Mouse (Mus musculus) hindbrain, postnatal 0 days (tissue): ENCODE data around the gene Prdm16. TPM values are rescaled to one million over a fixed set of nuclear protein-coding genes. Genes with fewer than 3 reads are reported as not detected.

Source experiments
- ATAC-seq: fragments of 200-750 bp; cut with Nextera tagmentation; 2 replicates; pipeline ENCODE4 v1.8.0; 2017; ENCODE audit warnings: mild to moderate bottlenecking, moderate TSS enrichment, moderate library complexity
- DNase-seq: peaks from one replicate; pipeline ENCODE4 v3.0.0-alpha.2; 2015; ENCODE audit warnings: low spot score
- H3K27ac ChIP-seq: fragments of 300-500 bp; sonication (generic); 2 replicates; pipeline ENCODE4 v1.5.1; 2014; ENCODE audit warnings: mild to moderate bottlenecking
- H3K27me3 ChIP-seq: fragments of 300-500 bp; sonication (generic); 2 replicates; pipeline ENCODE4 v1.6.1; 2014; ENCODE audit warnings: low read length, mixed read lengths; ENCODE audit not compliant: insufficient read depth
- H3K36me3 ChIP-seq: fragments of 300-500 bp; sonication (generic); 2 replicates; pipeline ENCODE4 v1.6.1; 2014; ENCODE audit warnings: low read length, mixed read lengths; ENCODE audit not compliant: insufficient read depth
- H3K4me1 ChIP-seq: fragments of 300-500 bp; sonication (generic); 2 replicates; pipeline ENCODE4 v1.6.1; 2014; ENCODE audit warnings: antibody characterized with exemption, low read length, mixed read lengths; ENCODE audit not compliant: insufficient read depth
- H3K4me2 ChIP-seq: fragments of 300-500 bp; sonication (generic); 2 replicates; pipeline ENCODE4 v1.6.1; 2014; ENCODE audit warnings: low read depth, mild to moderate bottlenecking, low read length, moderate library complexity, mixed read lengths
- H3K4me3 ChIP-seq: fragments of 300-500 bp; sonication (generic); 2 replicates; pipeline ENCODE4 v1.5.1; 2014; ENCODE audit warnings: low read length
- H3K9ac ChIP-seq: fragments of 300-500 bp; sonication (generic); replicated peaks from 2 replicates; pipeline ENCODE4 v1.6.1; 2014; ENCODE audit warnings: mild to moderate bottlenecking, low read length, moderate library complexity, mixed read lengths
- H3K9me3 ChIP-seq: fragments of 300-500 bp; sonication (generic); 2 replicates; pipeline ENCODE4 v1.6.1; 2016; ENCODE audit warnings: low read length, mixed read lengths
- CTCF ChIP-seq: IDR thresholded peaks from 2 replicates; pipeline ENCODE4 v1.5.1; 2016; ENCODE audit warnings: antibody characterized with exemption, control low read depth, low read depth
- WGBS: fragments of 180-500 bp; shearing (Covaris S2); extraction: QIAGEN DNeasy Blood & Tissue Kit; methylation state at CpG from one replicate; pipeline ENCODE4 v1.1.7; 2014; 5-methylcytosine and 5-hydroxymethylcytosine counted together
- polyA plus RNA-seq: library from polyadenylated mRNA; unstranded; fragments of >200 nt; fragmentation: Nextera tagmentation; extraction: Ambion mirVana; gene quantifications from 2 replicates; pipeline ENCODE4 v1.2.1, GENCODE M21; 2015
- total RNA-seq: library from RNA; depleted of rRNA; stranded (reverse); fragments of >200 nt; gene quantifications from 2 replicates; pipeline ENCODE4 v1.2.3, GENCODE M21; 2014

The Prdm16 gene
- total and polyA plus RNA-seq, 2 experiments from 2014 or later, result 5.3 to 10.5 TPM

GRCm38 (mm10) chr4:154627419-154628142, 9.1 kb downstream of the Prdm16 start:
- DNase-seq (no peak), ATAC-seq (no peak)
- 76% methylated on average over 5 of the region's 5 CpGs for whole genome bisulfite sequencing
- Histone ChIP-seq H3K27ac (no peak overlapping the region), H3K27me3 (peaks cover 24% of the 10 kb centered on the region), H3K4me2 (no peak overlapping the region), H3K4me1 (no peaks in the 10 kb centered on the region), H3K36me3 (no peaks in the 10 kb centered on the region), H3K9ac (no peak overlapping the region), H3K9me3 (no peaks in the 10 kb centered on the region), H3K4me3 (no peak overlapping the region)
- TF ChIP-seq CTCF, result no peak

- Histone ChIP-seq H3K27ac (no peak overlapping the region), H3K27me3 (peaks cover 15% of the 10 kb centered on the region; the same call in 1 of the 2 replicates), H3K9me3 (no peaks in the 10 kb centered on the region), H3K4me2 (no peak overlapping the region), H3K4me1 (no peaks in the 10 kb centered on the region), H3K4me3 (no peak overlapping the region), H3K36me3 (no peaks in the 10 kb centered on the region), H3K9ac (no peak overlapping the region)
- 91% methylated on average over 2 of the region's 2 CpGs for WGBS
- TF ChIP-seq CTCF, result no peak
- ATAC-seq, result no peak
- DNase-seq, result no peak
Measured at GRCm38 (mm10) chr4:154626282-154626681, 10.4 kb downstream of the Prdm16 start.

GRCm38 (mm10) chr4:154625710-154626109, 11.0 kb downstream of the Prdm16 start:
- peaks cover 11% of the 10 kb centered on the region; the same call in 1 of the 2 replicates for H3K27me3 ChIP-seq

GRCm38 (mm10) chr4:154623241-154623640, 13.4 kb downstream of the Prdm16 start:
- Histone ChIP-seq H3K9ac (no peak overlapping the region), H3K4me2 (no peak overlapping the region), H3K9me3 (no peaks in the 10 kb centered on the region), H3K36me3 (no peaks in the 10 kb centered on the region), H3K27ac (no peak overlapping the region), H3K4me3 (no peak overlapping the region), H3K27me3 (no peaks in the 10 kb centered on the region; the same call in 1 of the 2 replicates), H3K4me1 (no peaks in the 10 kb centered on the region)
- DNase-seq, result no peak
- 70% methylated on average over 3 of the region's 3 CpGs for WGBS
- no peak for ATAC-seq
- TF ChIP-seq CTCF, result no peak

More at GRCm38 (mm10) chr4:154625710-154626109, 11.0 kb downstream of the Prdm16 start:
- H3K4me2 ChIP-seq, result no peak overlapping the region
- ATAC-seq (no peak), DNase-seq (no peak)
- no peak overlapping the region for H3K9ac ChIP-seq
- H3K4me1 ChIP-seq, result no peaks in the 10 kb centered on the region
- TF ChIP-seq CTCF, result no peak
- WGBS, result 47% methylated on average over 14 of the region's 14 CpGs
- no peaks in the 10 kb centered on the region for H3K36me3 ChIP-seq
- H3K27ac ChIP-seq, result no peak overlapping the region
- H3K9me3 ChIP-seq, result no peaks in the 10 kb centered on the region
- no peak overlapping the region for H3K4me3 ChIP-seq

GRCm38 (mm10) chr4:154622521-154622920, 14.2 kb downstream of the Prdm16 start:
- TF ChIP-seq CTCF, result no peak
- H3K4me3 ChIP-seq, result no peak overlapping the region
- WGBS, result 83% methylated on average over 4 of the region's 4 CpGs
- no peaks in the 10 kb centered on the region for H3K9me3 ChIP-seq
- H3K4me1 ChIP-seq, result no peaks in the 10 kb centered on the region
- DNase-seq, result no peak
- no peak overlapping the region for H3K4me2 ChIP-seq
- no peaks in the 10 kb centered on the region for H3K36me3 ChIP-seq
- H3K9ac ChIP-seq, result no peak overlapping the region
- no peak for ATAC-seq
- no peak overlapping the region for H3K27ac ChIP-seq
- no peaks in the 10 kb centered on the region; the same call in 1 of the 2 replicates for H3K27me3 ChIP-seq

- no peak overlapping the region for H3K4me2 ChIP-seq
- ATAC-seq (no peak), DNase-seq (no peak)
- H3K27me3 ChIP-seq, result no peaks in the 10 kb centered on the region
- H3K4me1 ChIP-seq, result no peaks in the 10 kb centered on the region
- H3K36me3 ChIP-seq, result no peaks in the 10 kb centered on the region
- no peaks in the 10 kb centered on the region for H3K9me3 ChIP-seq
- H3K9ac ChIP-seq, result no peak overlapping the region
- H3K27ac ChIP-seq, result no peak overlapping the region
- no peak for TF ChIP-seq CTCF
- 77% methylated on average over 10 of the region's 10 CpGs for WGBS
- H3K4me3 ChIP-seq, result no peak overlapping the region
Measured at GRCm38 (mm10) chr4:154611167-154611566, 25.5 kb downstream of the Prdm16 start.

GRCm38 (mm10) chr4:154607724-154608123, 28.9 kb downstream of the Prdm16 start:
- H3K9me3 ChIP-seq, result no peaks in the 10 kb centered on the region
- 0 out of 2 replicates have a peak, but pooled peaks have one; percentile 8 for TF ChIP-seq CTCF
- 87% methylated on average over 5 of the region's 5 CpGs for WGBS
- no peaks in the 10 kb centered on the region for H3K36me3 ChIP-seq
- H3K27ac ChIP-seq, result no peak overlapping the region
- H3K4me2 ChIP-seq, result no peak overlapping the region
- ATAC-seq, result no peak
- H3K4me1 ChIP-seq, result peaks cover 6% of the 10 kb centered on the region; the same call in 1 of the 2 replicates
- no peak for DNase-seq
- H3K9ac ChIP-seq, result no peak overlapping the region
- H3K27me3 ChIP-seq, result no peaks in the 10 kb centered on the region
- no peak overlapping the region for H3K4me3 ChIP-seq
